Mouse (Mus musculus) midbrain, postnatal 0 days (tissue): ENCODE results near the gene Shroom2. TPM values are rescaled to one million over a fixed set of nuclear protein-coding genes. Genes with fewer than 3 reads are reported as not detected.

ENCODE experiments used
- ATAC-seq: fragments of 200-750 bp; cut with Nextera tagmentation; 2 replicates; pipeline ENCODE4 v1.8.0; 2017; ENCODE audit warnings: moderate number of reproducible peaks, mild to moderate bottlenecking, moderate TSS enrichment, moderate library complexity; ENCODE audit not compliant: low FRiP score
- DNase-seq: peaks from one replicate; pipeline ENCODE4 v3.0.0-alpha.2; 2015; ENCODE audit warnings: low spot score
- H3K27ac ChIP-seq: fragments of 300-500 bp; sonication (generic); 2 replicates; pipeline ENCODE4 v1.5.1; 2014; ENCODE audit warnings: low read depth, mild to moderate bottlenecking, low read length, mixed read lengths
- H3K27me3 ChIP-seq: fragments of 300-500 bp; sonication (generic); 2 replicates; pipeline ENCODE4 v1.6.1; 2014; ENCODE audit warnings: low read length, control low read depth, mixed read lengths; ENCODE audit not compliant: insufficient read depth
- H3K36me3 ChIP-seq: fragments of 300-500 bp; sonication (generic); 2 replicates; pipeline ENCODE4 v1.6.1; 2014; ENCODE audit warnings: low read length, control low read depth, mixed read lengths; ENCODE audit not compliant: insufficient read depth
- H3K4me1 ChIP-seq: fragments of 300-500 bp; sonication (generic); 2 replicates; pipeline ENCODE4 v1.6.1; 2014; ENCODE audit warnings: mild to moderate bottlenecking, control low read depth, antibody characterized with exemption, low read length, mixed read lengths; ENCODE audit not compliant: insufficient read depth
- H3K4me2 ChIP-seq: fragments of 300-500 bp; sonication (generic); 2 replicates; pipeline ENCODE4 v1.6.1; 2014; ENCODE audit warnings: low read depth, mild to moderate bottlenecking, low read length, mixed read lengths; ENCODE audit not compliant: poor library complexity, severe bottlenecking
- H3K4me3 ChIP-seq: fragments of 300-500 bp; sonication (generic); 2 replicates; pipeline ENCODE4 v1.5.1; 2014; ENCODE audit warnings: low read depth, mild to moderate bottlenecking, low read length, moderate library complexity
- H3K9ac ChIP-seq: fragments of 300-500 bp; sonication (generic); replicated peaks from 2 replicates; pipeline ENCODE4 v1.6.1; 2014; ENCODE audit warnings: mild to moderate bottlenecking, low read length, moderate library complexity, mixed read lengths; ENCODE audit not compliant: poor library complexity, severe bottlenecking
- H3K9me3 ChIP-seq: fragments of 300-500 bp; sonication (generic); 2 replicates; pipeline ENCODE4 v1.6.1; 2016; ENCODE audit warnings: low read length, control low read depth
- CTCF ChIP-seq: IDR thresholded peaks from 2 replicates; pipeline ENCODE4 v1.5.1; 2016; ENCODE audit warnings: antibody characterized with exemption, mild to moderate bottlenecking
- WGBS: fragments of 180-500 bp; shearing (Covaris S2); extraction: QIAGEN DNeasy Blood & Tissue Kit; methylation state at CpG from one replicate; pipeline ENCODE4 v1.1.7; 2014; 5-methylcytosine and 5-hydroxymethylcytosine counted together
- polyA plus RNA-seq: library from polyadenylated mRNA; unstranded; fragments of >200 nt; fragmentation: Nextera tagmentation; extraction: Ambion mirVana; gene quantifications from 2 replicates; pipeline ENCODE4 v1.2.1, GENCODE M21; 2015
- total RNA-seq: library from RNA; depleted of rRNA; stranded (reverse); fragments of >200 nt; gene quantifications from 2 replicates; pipeline ENCODE4 v1.2.3, GENCODE M21; 2014

Shroom2 gene
- total and polyA plus RNA-seq, 2 experiments from 2014 or later, result 143 to 336 TPM

GRCm38 (mm10) chrX:152781720-152782403 lies 12.6 kb upstream of the Shroom2 start, which contains the start of gene Gpr143:
Gpr143 (plus strand) TSS chrX:152781921.
- peak within 1 kb of the TSS; percentile 45 for H3K4me2 ChIP-seq
- H3K4me3 ChIP-seq, result peak within 1 kb of the TSS; percentile 23
- WGBS, result 29% methylated on average over 26 of the region's 26 CpGs
- no peak within 1 kb of the TSS for H3K27ac ChIP-seq
- no peak for TF ChIP-seq CTCF
- H3K4me1 ChIP-seq, result no peaks in the 10 kb centered on the region
- ATAC-seq (no peak), DNase-seq (peak; percentile 15)
- H3K36me3 ChIP-seq, result no peaks in the 10 kb centered on the region
- H3K9ac ChIP-seq, result 0 out of 2 replicates have a peak within 1 kb of the TSS, but pooled peaks have one; percentile 9
- H3K27me3 ChIP-seq, result no peaks in the 10 kb centered on the region
- no peaks in the 10 kb centered on the region for H3K9me3 ChIP-seq

GRCm38 (mm10) chrX:152769600-152770157 lies 414 bp upstream of the Shroom2 start:
- Histone ChIP-seq H3K27ac (no peak overlapping the region), H3K4me2 (peak overlapping the region; percentile 65), H3K4me1 (no peaks in the 10 kb centered on the region), H3K36me3 (no peaks in the 10 kb centered on the region), H3K27me3 (peaks cover 6% of the 10 kb centered on the region; the same call in 1 of the 2 replicates), H3K4me3 (peak overlapping the region; percentile 52), H3K9ac (peak overlapping the region; percentile 60), H3K9me3 (no peaks in the 10 kb centered on the region)
- ATAC-seq, result peak; percentile 90
- DNase-seq, result peak; percentile 37
- WGBS, result 19% methylated on average over 42 of the region's 48 CpGs
- no peak for TF ChIP-seq CTCF

GRCm38 (mm10) chrX:152764171-152764570 lies 5.1 kb downstream of the Shroom2 start:
- WGBS, result 49% methylated on average over 2 of the region's 2 CpGs
- no peak for ATAC-seq
- no peak overlapping the region for H3K27ac ChIP-seq

GRCm38 (mm10) chrX:152762855-152763254 lies 6.4 kb downstream of the Shroom2 start:
- ATAC-seq (no peak), DNase-seq (no peak)
- no peaks in the 10 kb centered on the region for H3K36me3 ChIP-seq
- no peak overlapping the region for H3K4me2 ChIP-seq
- H3K4me3 ChIP-seq, result no peak overlapping the region
- H3K27ac ChIP-seq, result no peak overlapping the region
- no peak for TF ChIP-seq CTCF
- 59% methylated on average over 2 of the region's 2 CpGs for WGBS
- no peak overlapping the region for H3K9ac ChIP-seq
- no peaks in the 10 kb centered on the region for H3K4me1 ChIP-seq
- no peaks in the 10 kb centered on the region for H3K9me3 ChIP-seq
- no peaks in the 10 kb centered on the region for H3K27me3 ChIP-seq

More at GRCm38 (mm10) chrX:152764171-152764570, 5.1 kb downstream of the Shroom2 start:
- H3K9me3 ChIP-seq, result no peaks in the 10 kb centered on the region
- no peak overlapping the region for H3K4me3 ChIP-seq
- no peaks in the 10 kb centered on the region for H3K36me3 ChIP-seq
- no peaks in the 10 kb centered on the region for H3K4me1 ChIP-seq
- no peak for DNase-seq
- no peak overlapping the region for H3K9ac ChIP-seq
- no peaks in the 10 kb centered on the region; the same call in 1 of the 2 replicates for H3K27me3 ChIP-seq
- no peak for TF ChIP-seq CTCF
- H3K4me2 ChIP-seq, result no peak overlapping the region

- DNase-seq (no peak), ATAC-seq (no peak)
- Histone ChIP-seq H3K36me3 (no peaks in the 10 kb centered on the region), H3K4me3 (no peak overlapping the region), H3K4me1 (no peaks in the 10 kb centered on the region), H3K27me3 (no peaks in the 10 kb centered on the region), H3K9me3 (no peaks in the 10 kb centered on the region), H3K9ac (no peak overlapping the region), H3K27ac (no peak overlapping the region), H3K4me2 (no peak overlapping the region)
- TF ChIP-seq CTCF, result no peak
- 39% methylated on average over 2 of the region's 2 CpGs for WGBS
Observed at GRCm38 (mm10) chrX:152762437-152762836, 6.8 kb downstream of the Shroom2 start.

GRCm38 (mm10) chrX:152756293-152756692 lies 13.0 kb downstream of the Shroom2 start:
- no peak overlapping the region for H3K27ac ChIP-seq
- H3K36me3 ChIP-seq, result no peaks in the 10 kb centered on the region
- H3K4me2 ChIP-seq, result no peak overlapping the region
- WGBS, result 92% methylated on average over 5 of the region's 5 CpGs
- no peak overlapping the region for H3K4me3 ChIP-seq
- ATAC-seq (no peak), DNase-seq (no peak)
- no peaks in the 10 kb centered on the region for H3K4me1 ChIP-seq
- no peaks in the 10 kb centered on the region for H3K27me3 ChIP-seq
- no peak for TF ChIP-seq CTCF
- no peaks in the 10 kb centered on the region for H3K9me3 ChIP-seq
- H3K9ac ChIP-seq, result no peak overlapping the region
